Mouse (Mus musculus) CH12.LX (cell line): ENCODE results near the gene Src. TPM values are rescaled to one million over a fixed set of nuclear protein-coding genes. Genes with fewer than 3 reads are reported as not detected.

Source experiments
- DNase-seq: peaks from one replicate; pipeline ENCODE4 v3.0.0-alpha.2; 2013; ENCODE audit errors: extremely low read depth
- H3K27ac ChIP-seq: 2 replicates; pipeline ENCODE4 v1.5.1; 2012; ENCODE audit warnings: low read depth, mild to moderate bottlenecking, control low read depth, moderate library complexity; ENCODE audit not compliant: insufficient read depth
- H3K27me3 ChIP-seq: replicated peaks from 2 replicates; pipeline ENCODE3; 2012; ENCODE audit warnings: inconsistent platforms
- H3K36me3 ChIP-seq, 2 experiments: replicated peaks in 1 of 2; 2 replicates each; pipeline versions ENCODE3 to v1.6.1; 2012; ENCODE audit warnings: inconsistent platforms in 1 of 2, low read length in 1 of 2, mild to moderate bottlenecking in 1 of 2, mixed read lengths in 1 of 2, moderate library complexity in 1 of 2; ENCODE audit not compliant: control insufficient read depth in 1 of 2, insufficient read depth in 1 of 2
- H3K4me1 ChIP-seq, 2 experiments: 2 replicates each; pipeline ENCODE4 v1.6.1; 2012; ENCODE audit warnings: inconsistent platforms in 1 of 2, moderate library complexity in 1 of 2; ENCODE audit not compliant: insufficient read depth in 2 of 2, control insufficient read depth in 1 of 2
- H3K4me2 ChIP-seq: 2 replicates; pipeline ENCODE4 v1.6.1; 2012; ENCODE audit warnings: low read depth, mild to moderate bottlenecking, control low read depth; ENCODE audit not compliant: poor library complexity, insufficient read depth, severe bottlenecking
- H3K4me3 ChIP-seq, 3 experiments: fragments of 150-350 bp in 1 of 3; sonication (generic) in 1 of 3; replicated peaks in 1 of 3; 2 replicates each; pipeline versions ENCODE3 to v1.5.1; 2011 to 2012; ENCODE audit warnings: low read depth in 2 of 3, low read length in 2 of 3, mild to moderate bottlenecking in 2 of 3, moderate library complexity in 2 of 3, control low read depth in 1 of 3, improper control_type of control experiment in 1 of 3, inconsistent platforms in 1 of 3, mixed read lengths in 1 of 3; ENCODE audit not compliant: poor library complexity in 1 of 3
- H3K79me2 ChIP-seq: replicated peaks from 2 replicates; pipeline ENCODE4 v1.6.1; 2012; ENCODE audit warnings: mild to moderate bottlenecking, moderate library complexity; ENCODE audit not compliant: control insufficient read depth, poor library complexity, insufficient read depth, severe bottlenecking; ENCODE audit errors: extremely low read depth
- H3K9ac ChIP-seq: 2 replicates; pipeline ENCODE4 v1.6.1; 2012; ENCODE audit warnings: low read depth, mild to moderate bottlenecking, control low read depth, moderate library complexity; ENCODE audit not compliant: insufficient read depth
- H3K9me3 ChIP-seq: replicated peaks from 2 replicates; pipeline ENCODE3; 2012; ENCODE audit warnings: low read length, inconsistent platforms, mixed read lengths
- BHLHE40 ChIP-seq: IDR thresholded peaks from 2 replicates; pipeline ENCODE4 v1.6.1; 2011; ENCODE audit warnings: mild to moderate bottlenecking, low read depth, low read length, improper control_type of control experiment
- CHD1 ChIP-seq: IDR thresholded peaks from 2 replicates; pipeline ENCODE4 v1.6.1; 2012; ENCODE audit warnings: low read depth, low read length, improper control_type of control experiment, inconsistent platforms
- CHD2 ChIP-seq: IDR thresholded peaks from 2 replicates; pipeline ENCODE4 v1.6.1; 2011; ENCODE audit warnings: low read length, improper control_type of control experiment
- CTCF ChIP-seq, 2 experiments: IDR thresholded peaks in 1 of 2; conservative IDR thresholded peaks in 1 of 2; 2 replicates each; pipeline ENCODE4 v1.5.1; 2011 to 2012; ENCODE audit warnings: low read depth in 2 of 2, low read length in 2 of 2, improper control_type of control experiment in 1 of 2, inconsistent platforms in 1 of 2, mild to moderate bottlenecking in 1 of 2, moderate library complexity in 1 of 2
- E2F4 ChIP-seq: IDR thresholded peaks from 2 replicates; pipeline ENCODE4 v1.6.1; 2011; ENCODE audit warnings: low read depth, low read length, improper control_type of control experiment; ENCODE audit not compliant: insufficient replicate concordance
- ELF1 ChIP-seq: IDR thresholded peaks from 2 replicates; pipeline ENCODE4 v1.6.1; 2014; ENCODE audit warnings: low read depth, mild to moderate bottlenecking, inconsistent platforms, low read length, improper control_type of control experiment
- ETS1 ChIP-seq: conservative IDR thresholded peaks from 2 replicates; pipeline ENCODE4 v1.6.1; 2012; ENCODE audit warnings: low read depth, mild to moderate bottlenecking, inconsistent platforms, low read length, improper control_type of control experiment, moderate library complexity
- HCFC1 ChIP-seq: IDR thresholded peaks from 2 replicates; pipeline ENCODE4 v1.6.1; 2012; ENCODE audit warnings: low read depth, mild to moderate bottlenecking, inconsistent platforms, low read length, improper control_type of control experiment
- IRF4 ChIP-seq: IDR thresholded peaks from 2 replicates; pipeline ENCODE4 v1.6.1; 2014; ENCODE audit warnings: low read depth, mild to moderate bottlenecking, inconsistent platforms, low read length, improper control_type of control experiment
- JUN ChIP-seq: IDR thresholded peaks from 2 replicates; pipeline ENCODE4 v1.6.1; 2011; ENCODE audit warnings: low read depth, mild to moderate bottlenecking, low read length, improper control_type of control experiment, moderate library complexity; ENCODE audit not compliant: insufficient read depth
- JUND ChIP-seq: conservative IDR thresholded peaks from 2 replicates; pipeline ENCODE4 v1.6.1; 2011; ENCODE audit warnings: low read depth, low read length, improper control_type of control experiment
- KAT2A ChIP-seq: IDR thresholded peaks from 2 replicates; pipeline ENCODE4 v1.6.1; 2012; ENCODE audit warnings: low read length, improper control_type of control experiment, inconsistent platforms; ENCODE audit not compliant: insufficient replicate concordance
- MYC ChIP-seq: IDR thresholded peaks from 2 replicates; pipeline ENCODE4 v1.6.1; 2011; ENCODE audit warnings: low read depth, mild to moderate bottlenecking, improper control_type of control experiment, low read length
- NELFE ChIP-seq: IDR thresholded peaks from 2 replicates; pipeline ENCODE4 v1.6.1; 2011; ENCODE audit warnings: low read depth, low read length, improper control_type of control experiment
- NRF1 ChIP-seq: IDR thresholded peaks from 2 replicates; pipeline ENCODE4 v1.6.1; 2014; ENCODE audit warnings: low read depth, mild to moderate bottlenecking, inconsistent platforms, low read length, improper control_type of control experiment, moderate library complexity
- POLR2A ChIP-seq: IDR thresholded peaks from 2 replicates; pipeline ENCODE4 v1.6.1; 2011; ENCODE audit warnings: low read depth, mild to moderate bottlenecking, improper control_type of control experiment, low read length
- RAD21 ChIP-seq: IDR thresholded peaks from 2 replicates; pipeline ENCODE4 v1.6.1; 2011; ENCODE audit warnings: low read depth, mild to moderate bottlenecking, low read length, improper control_type of control experiment, moderate library complexity
- SMC3 ChIP-seq: IDR thresholded peaks from 2 replicates; pipeline ENCODE4 v1.6.1; 2011; ENCODE audit warnings: low read depth, low read length, improper control_type of control experiment
- TBP ChIP-seq: conservative IDR thresholded peaks from 2 replicates; pipeline ENCODE4 v1.6.1; 2011; ENCODE audit warnings: low read depth, low read length, improper control_type of control experiment
- TCF12 ChIP-seq: IDR thresholded peaks from 2 replicates; pipeline ENCODE4 v1.6.1; 2014; ENCODE audit warnings: low read depth, mild to moderate bottlenecking, inconsistent platforms, low read length, improper control_type of control experiment
- UBTF ChIP-seq: IDR thresholded peaks from 2 replicates; pipeline ENCODE4 v1.6.1; 2012; ENCODE audit warnings: low read depth, mild to moderate bottlenecking, inconsistent platforms, low read length, improper control_type of control experiment, moderate library complexity
- USF1 ChIP-seq: IDR thresholded peaks from 2 replicates; pipeline ENCODE4 v1.6.1; 2014; ENCODE audit warnings: low read depth, mild to moderate bottlenecking, inconsistent platforms, low read length, improper control_type of control experiment
- USF2 ChIP-seq: conservative IDR thresholded peaks from 2 replicates; pipeline ENCODE4 v1.6.1; 2011; ENCODE audit warnings: low read depth, low read length, improper control_type of control experiment
- ZC3H11A ChIP-seq: IDR thresholded peaks from 2 replicates; pipeline ENCODE4 v1.6.1; 2012; ENCODE audit warnings: low read depth, mild to moderate bottlenecking, inconsistent platforms, low read length, improper control_type of control experiment
- ZKSCAN1 ChIP-seq: IDR thresholded peaks from 2 replicates; pipeline ENCODE4 v1.6.1; 2012; ENCODE audit warnings: low read depth, inconsistent platforms, low read length, improper control_type of control experiment, borderline replicate concordance
- ZMIZ1 ChIP-seq: IDR thresholded peaks from 2 replicates; pipeline ENCODE4 v1.6.1; 2012; ENCODE audit warnings: low read depth, mild to moderate bottlenecking, inconsistent platforms, low read length, improper control_type of control experiment
- ZNF384 ChIP-seq: IDR thresholded peaks from 2 replicates; pipeline ENCODE4 v1.6.1; 2012; ENCODE audit warnings: low read depth, low read length, improper control_type of control experiment, inconsistent platforms
- dilution Hi-C: fragments of 300-500 bp; cut with MboI; formaldehyde crosslinking; loops from 2 replicates; pipeline ENCODE4 v1.14.3; 2020; ENCODE audit warnings: low sequenced_read_pairs; ENCODE audit not compliant: extremely low pct_unique_long_range_greater_than_20kb, extremely low pct_ligation_motif_present
- in situ Hi-C: fragments of 300-500 bp; cut with MboI; formaldehyde crosslinking; loops from 3 replicates; pipeline ENCODE4 v1.14.3; 2019; ENCODE audit warnings: low sequenced_read_pairs, low pct_ligation_motif_present, low pct_unique_long_range_greater_than_20kb, mixed read lengths
- polyA plus RNA-seq: library from polyadenylated mRNA; unstranded; fragments of >175 nt; gene quantifications from 2 replicates; pipeline ENCODE4 v1.2.1, GENCODE M21; 2012; ENCODE audit warnings: low read depth; ENCODE audit not compliant: insufficient read length
- total RNA-seq, 2 experiments: library from RNA; depleted of rRNA; stranded (reverse); fragments of 300-350 nt in 1 of 2; fragments of >200 nt in 1 of 2; gene quantifications; 2 replicates each; pipeline ENCODE4 v1.2.3; 2012 to 2014

The Src gene
- total and polyA plus RNA-seq, 3 experiments = 0.20 to 0.37 (median 0.25) TPM

- in situ Hi-C loops (no loop called here), dilution Hi-C loops (no loop called here)
- H3K9ac ChIP-seq = no peak overlapping the region
- TF ChIP-seq E2F4 (no peak), CHD1 (no peak), SMC3 (no peak), KAT2A (no peak), RAD21 (no peak), TCF12 (no peak), ETS1 (no peak), NELFE (no peak), ZNF384 (no peak), NRF1 (no peak), ELF1 (no peak), USF2 (no peak), UBTF (no peak), IRF4 (no peak)
- peaks cover 82% of the 10 kb centered on the region for H3K27me3 ChIP-seq
- no peak for DNase-seq
- no peak overlapping the region for H3K27ac ChIP-seq
- no peaks in the 10 kb centered on the region for H3K79me2 ChIP-seq
- H3K4me3 ChIP-seq = no peak overlapping the region
- no peak overlapping the region for H3K4me2 ChIP-seq
- H3K9me3 ChIP-seq = no peaks in the 10 kb centered on the region
- no peaks in the 10 kb centered on the region for H3K36me3 ChIP-seq
- no peaks in the 10 kb centered on the region; a peak in 1 of 4 replicates for H3K4me1 ChIP-seq
Observed at GRCm38 (mm10) chr2:157471292-157471691, 53.0 kb downstream of the Src start.

- no peaks in the 10 kb centered on the region for H3K79me2 ChIP-seq
- no peak for DNase-seq
- no peaks in the 10 kb centered on the region for H3K9me3 ChIP-seq
- H3K36me3 ChIP-seq = no peaks in the 10 kb centered on the region
- no peak overlapping the region for H3K9ac ChIP-seq
- in situ Hi-C loops (no loop called here), dilution Hi-C loops (no loop called here)
- no peak overlapping the region for H3K4me3 ChIP-seq
- H3K4me2 ChIP-seq = no peak overlapping the region
- TF ChIP-seq JUN (no peak), KAT2A (no peak), BHLHE40 (no peak), ZC3H11A (no peak), CHD2 (no peak), HCFC1 (no peak), ELF1 (no peak), POLR2A (no peak), RAD21 (no peak), NELFE (no peak), NRF1 (no peak), CTCF (conservative IDR thresholded peaks at IDR 0.05 in 1 of 2, IDR thresholded peaks at IDR 0.05 in 1 of 2; ENCODE audit: low read depth in 2 of 2, low read length in 2 of 2) (no peak), ZMIZ1 (no peak), MYC (no peak), SMC3 (no peak), TBP (no peak), ETS1 (no peak), USF1 (no peak), ZKSCAN1 (no peak), JUND (no peak)
- peaks cover 82% of the 10 kb centered on the region for H3K27me3 ChIP-seq
- H3K27ac ChIP-seq = no peak overlapping the region
- no peaks in the 10 kb centered on the region; a peak in 2 of 4 replicates for H3K4me1 ChIP-seq
Observed at GRCm38 (mm10) chr2:157471737-157472136, 53.5 kb downstream of the Src start.
